Mouse (Mus musculus) inflammation-experienced regulatory T-cells (primary cell): ENCODE results near the gene Parl. TPM values are rescaled to one million over a fixed set of nuclear protein-coding genes. Genes with fewer than 3 reads are reported as not detected.

Source experiments
- polyA plus RNA-seq, 2 experiments: library from polyadenylated mRNA; unstranded; fragments of 100-300 nt; shearing (Covaris generic); gene quantifications; one replicate each; pipeline ENCODE4 v1.2.1; 2017

Gene Parl
- polyA plus RNA-seq, result 10 to 100 TPM; 75.1 to 78.1 TPM

GRCm38 (mm10) chr16:20301770-20302649, at the start of gene Parl:
TSS of gene Parl (minus strand) at chr16:20302387.

GRCm38 (mm10) chr16:20325286-20325685, 23.1 kb upstream of the Parl start, which contains the start of gene Cyp2ab1:
TSS of gene Cyp2ab1 (minus strand) at chr16:20325404.

GRCm38 (mm10) chr16:20240468-20241414, 61.4 kb downstream of the Parl start, which contains the start of gene Map6d1:
TSS of gene Map6d1 (minus strand) at chr16:20241358.

Other genes starting within 250 kb of the Parl start
- gene Klhl24, start 204.8 kb downstream of the Parl start, polyA plus RNA-seq, result 10 to 100 TPM; 50.5 to 53.9 TPM
- 10 to 100 TPM; 16.2 to 31.3 TPM for gene Yeats2, start 161.3 kb downstream of the Parl start, polyA plus RNA-seq
- under 1 TPM in 1 of 2 experiments, not detected in 1; 0.16 TPM for gene Map6d1, start 61.0 kb downstream of the Parl start, polyA plus RNA-seq
- gene Cyp2ab1, start 23.0 kb upstream of the Parl start, polyA plus RNA-seq, result under 1 TPM in 1 of 2 experiments, not detected in 1; 0.21 TPM
- gene Abcc5, start 124.0 kb upstream of the Parl start, polyA plus RNA-seq, result 10 to 100 TPM; 27.0 to 32.6 TPM
- 10 to 100 TPM; 70.2 to 83.7 TPM for gene Eif2b5, start 196.4 kb upstream of the Parl start, polyA plus RNA-seq
- 10 to 100 TPM; 24.1 to 26.7 TPM for gene Dvl3, start 214.6 kb upstream of the Parl start, polyA plus RNA-seq
- 100 to 1,000 TPM; 385 to 421 TPM for gene Ap2m1, start 233.1 kb upstream of the Parl start, polyA plus RNA-seq
- 100 to 1,000 TPM in 1 of 2 experiments, 10 to 100 TPM in 1; 65.1 to 102 TPM for gene Abcf3, start 246.2 kb upstream of the Parl start, polyA plus RNA-seq